Mouse (Mus musculus) midbrain, embryonic 16.5 days (tissue): ENCODE measurements around the gene Cttnbp2nl. TPM values are rescaled to one million over a fixed set of nuclear protein-coding genes. Genes with fewer than 3 reads are reported as not detected.
A peak's percentile ranks its signal among the peaks of the same experiment; 100 is the strongest.

Experiments
- ATAC-seq: fragments of 200-750 bp; cut with Nextera tagmentation; 2 replicates; pipeline ENCODE4 v1.8.0; 2017; ENCODE audit warnings: moderate TSS enrichment
- H3K27ac ChIP-seq: fragments of 300-500 bp; sonication (generic); 2 replicates; pipeline ENCODE4 v1.5.1; 2014; ENCODE audit warnings: mild to moderate bottlenecking, low read length, mixed read lengths
- H3K27me3 ChIP-seq: fragments of 300-500 bp; sonication (generic); 2 replicates; pipeline ENCODE4 v1.6.1; 2014; ENCODE audit warnings: low read depth, low read length, mixed read lengths; ENCODE audit not compliant: control insufficient read depth, insufficient read depth
- H3K36me3 ChIP-seq: fragments of 300-500 bp; sonication (generic); 2 replicates; pipeline ENCODE4 v1.6.1; 2014; ENCODE audit warnings: mild to moderate bottlenecking, low read length, moderate library complexity, mixed read lengths; ENCODE audit not compliant: control insufficient read depth, insufficient read depth
- H3K4me1 ChIP-seq: fragments of 300-500 bp; sonication (generic); 2 replicates; pipeline ENCODE4 v1.6.1; 2014; ENCODE audit warnings: mild to moderate bottlenecking, low read length, mixed read lengths; ENCODE audit not compliant: control insufficient read depth, insufficient read depth
- H3K4me2 ChIP-seq: fragments of 300-500 bp; sonication (generic); 2 replicates; pipeline ENCODE4 v1.6.1; 2014; ENCODE audit warnings: mild to moderate bottlenecking, low read length, mixed read lengths
- H3K4me3 ChIP-seq: fragments of 300-500 bp; sonication (generic); 2 replicates; pipeline ENCODE4 v1.5.1; 2014; ENCODE audit warnings: low read depth, mild to moderate bottlenecking, low read length, moderate library complexity, mixed read lengths
- H3K9ac ChIP-seq: fragments of 300-500 bp; sonication (generic); 2 replicates; pipeline ENCODE4 v1.6.1; 2014; ENCODE audit warnings: low read depth, low read length, mixed read lengths
- H3K9me3 ChIP-seq: fragments of 300-500 bp; sonication (generic); replicated peaks from 2 replicates; pipeline ENCODE4 v1.6.1; 2014; ENCODE audit warnings: mild to moderate bottlenecking, low read length, mixed read lengths; ENCODE audit not compliant: control insufficient read depth, poor library complexity, severe bottlenecking
- WGBS: fragments of 180-500 bp; shearing (Covaris S2); extraction: QIAGEN DNeasy Blood & Tissue Kit; methylation state at CpG from one replicate; pipeline ENCODE4 v1.1.7; 2014; 5-methylcytosine and 5-hydroxymethylcytosine counted together
- polyA plus RNA-seq: library from polyadenylated mRNA; unstranded; fragments of >200 nt; fragmentation: Nextera tagmentation; extraction: Ambion mirVana; gene quantifications from 2 replicates; pipeline ENCODE4 v1.2.1, GENCODE M21; 2015

Cttnbp2nl gene
- polyA plus RNA-seq, 1 experiment from 2014 or later = 57.9 TPM

DNA sequence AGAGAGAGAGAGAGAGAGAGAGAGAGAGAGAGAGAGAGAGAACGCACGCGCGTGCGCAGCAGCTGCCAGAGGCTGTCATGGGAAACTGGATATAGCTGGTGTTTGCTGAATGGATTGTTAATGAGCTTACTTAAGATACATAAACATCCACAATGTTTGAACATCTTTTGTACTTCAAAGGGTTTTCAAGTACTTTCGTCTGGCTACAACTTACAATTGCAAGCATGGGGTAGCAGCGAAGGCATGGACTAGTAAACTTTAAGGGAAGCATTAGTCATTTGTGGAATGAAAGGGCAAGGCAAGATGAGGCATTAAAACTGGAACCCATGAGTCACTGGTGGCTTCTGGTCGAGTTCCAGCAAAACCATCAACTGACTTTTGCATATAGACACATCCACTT, 52.4 kb downstream of the Cttnbp2nl start:
- no peaks in the 10 kb centered on the region for H3K27me3 ChIP-seq
- H3K9ac ChIP-seq = no peak overlapping the region
- no peak overlapping the region for H3K4me2 ChIP-seq
- H3K9me3 ChIP-seq = no peaks in the 10 kb centered on the region
- no peak overlapping the region for H3K4me3 ChIP-seq
- H3K4me1 ChIP-seq = peaks cover 18% of the 10 kb centered on the region
- peaks cover 8% of the 10 kb centered on the region for H3K36me3 ChIP-seq
- ATAC-seq = no peak
- 82% methylated on average over 8 of the region's 8 CpGs for WGBS
- H3K27ac ChIP-seq = no peak overlapping the region

- no peak overlapping the region for H3K4me2 ChIP-seq
- H3K27ac ChIP-seq = no peak overlapping the region
- no peak overlapping the region for H3K4me3 ChIP-seq
- no peak overlapping the region for H3K9ac ChIP-seq
- no peaks in the 10 kb centered on the region for H3K9me3 ChIP-seq
- H3K36me3 ChIP-seq = no peaks in the 10 kb centered on the region
- ATAC-seq = no peak
- peaks cover 6% of the 10 kb centered on the region for H3K4me1 ChIP-seq
- WGBS = 20% methylated on average over 6 of the region's 6 CpGs
- no peaks in the 10 kb centered on the region for H3K27me3 ChIP-seq
These were observed 55.4 kb downstream of the Cttnbp2nl start for GRCm38 (mm10) chr3:104997563-104997962.

DNA sequence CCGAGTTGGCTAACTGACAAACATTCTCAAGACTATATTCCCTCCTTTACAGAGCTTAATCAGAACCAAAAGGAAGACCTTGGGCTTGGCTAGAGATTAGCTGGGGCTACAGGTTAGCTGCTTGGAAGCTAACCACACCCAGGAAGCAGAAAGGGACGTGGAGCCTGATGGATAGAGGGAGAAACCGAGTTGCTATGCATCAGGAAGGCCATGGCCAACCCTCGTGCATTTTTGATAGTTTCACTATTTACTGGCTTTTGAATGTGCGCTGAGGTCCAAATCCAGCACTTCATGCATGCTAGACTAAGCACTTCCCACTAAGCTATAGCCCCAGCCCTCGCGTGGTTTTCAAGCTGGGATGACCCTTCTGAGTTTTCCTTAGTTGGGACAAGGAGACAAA, 57.2 kb downstream of the Cttnbp2nl start:
- H3K4me1 ChIP-seq = peaks cover 6% of the 10 kb centered on the region
- WGBS = 88% methylated on average over 7 of the region's 7 CpGs
- H3K4me3 ChIP-seq = no peak overlapping the region
- H3K4me2 ChIP-seq = no peak overlapping the region
- no peak overlapping the region for H3K9ac ChIP-seq
- no peaks in the 10 kb centered on the region; the same call in 1 of the 2 replicates for H3K27me3 ChIP-seq
- H3K9me3 ChIP-seq = no peaks in the 10 kb centered on the region
- no peak for ATAC-seq
- no peak overlapping the region for H3K27ac ChIP-seq
- no peaks in the 10 kb centered on the region for H3K36me3 ChIP-seq

DNA sequence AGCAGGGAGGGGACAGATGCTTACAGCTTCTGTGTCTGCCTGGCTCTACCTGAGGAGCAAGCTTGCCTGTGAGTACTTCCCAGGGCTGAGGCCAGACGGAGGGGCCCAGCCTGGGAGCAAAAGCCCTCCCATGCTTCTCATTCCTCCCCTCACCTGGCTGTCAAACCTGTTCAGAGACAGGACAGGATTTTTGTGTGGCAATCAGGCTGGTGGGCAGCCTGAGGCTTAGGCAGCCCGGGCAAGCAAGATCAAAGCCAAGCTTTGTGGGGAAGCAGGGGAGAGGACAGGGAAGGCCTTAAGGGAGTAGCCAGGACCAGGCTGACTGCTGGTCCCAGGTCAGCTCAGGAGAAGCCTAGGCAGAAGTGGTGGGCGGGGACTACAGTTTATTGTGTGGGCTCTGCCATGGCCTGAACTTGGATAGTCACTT, 58.5 kb downstream of the Cttnbp2nl start:
- Histone ChIP-seq H3K4me2 (no peak overlapping the region), H3K9me3 (no peaks in the 10 kb centered on the region), H3K4me1 (peaks cover 6% of the 10 kb centered on the region), H3K36me3 (no peaks in the 10 kb centered on the region), H3K4me3 (no peak overlapping the region), H3K9ac (no peak overlapping the region), H3K27me3 (no peaks in the 10 kb centered on the region; the same call in 1 of the 2 replicates), H3K27ac (peak overlapping the region; percentile 63)
- WGBS = 49% methylated on average over 3 of the region's 3 CpGs
- no peak for ATAC-seq

- Histone ChIP-seq H3K27ac (peak overlapping the region; percentile 63), H3K27me3 (no peaks in the 10 kb centered on the region; the same call in 1 of the 2 replicates), H3K9ac (no peak overlapping the region), H3K9me3 (no peaks in the 10 kb centered on the region), H3K36me3 (no peaks in the 10 kb centered on the region), H3K4me3 (no peak overlapping the region), H3K4me1 (peaks cover 6% of the 10 kb centered on the region), H3K4me2 (no peak overlapping the region)
- ATAC-seq = peak; percentile 59
- 54% methylated on average over 4 of the region's 4 CpGs for WGBS
These were observed 59.1 kb downstream of the Cttnbp2nl start for GRCm38 (mm10) chr3:104993800-104994199.

GRCm38 (mm10) chr3:104992709-104993388, 60.1 kb downstream of the Cttnbp2nl start:
- WGBS = 11% methylated on average over 23 of the region's 23 CpGs
- Histone ChIP-seq H3K9me3 (no peaks in the 10 kb centered on the region), H3K27me3 (no peaks in the 10 kb centered on the region; the same call in 1 of the 2 replicates), H3K4me2 (peak overlapping the region; percentile 42), H3K36me3 (no peaks in the 10 kb centered on the region), H3K27ac (no peak overlapping the region), H3K4me1 (peaks cover 5% of the 10 kb centered on the region), H3K9ac (no peak overlapping the region), H3K4me3 (no peak overlapping the region)
- ATAC-seq = peak; percentile 82

GRCm38 (mm10) chr3:104991703-104992102, 61.2 kb downstream of the Cttnbp2nl start:
- H3K36me3 ChIP-seq = no peaks in the 10 kb centered on the region
- no peak for ATAC-seq
- 80% methylated on average over 5 of the region's 5 CpGs for WGBS

GRCm38 (mm10) chr3:104987884-104988283, 65.1 kb downstream of the Cttnbp2nl start:
- H3K9me3 ChIP-seq = no peaks in the 10 kb centered on the region
- WGBS = 80% methylated on average over 5 of the region's 5 CpGs
- ATAC-seq = no peak
- no peaks in the 10 kb centered on the region for H3K36me3 ChIP-seq
- no peaks in the 10 kb centered on the region; the same call in 1 of the 2 replicates for H3K27me3 ChIP-seq
- no peak overlapping the region for H3K4me2 ChIP-seq
- no peak overlapping the region for H3K27ac ChIP-seq
- no peak overlapping the region for H3K9ac ChIP-seq
- no peaks in the 10 kb centered on the region for H3K4me1 ChIP-seq
- H3K4me3 ChIP-seq = no peak overlapping the region

More at GRCm38 (mm10) chr3:104991703-104992102, 61.2 kb downstream of the Cttnbp2nl start:
- H3K4me2 ChIP-seq = no peak overlapping the region
- H3K9ac ChIP-seq = no peak overlapping the region
- H3K9me3 ChIP-seq = no peaks in the 10 kb centered on the region
- no peak overlapping the region for H3K4me3 ChIP-seq
- H3K4me1 ChIP-seq = no peaks in the 10 kb centered on the region; the same call in 1 of the 2 replicates
- H3K27me3 ChIP-seq = no peaks in the 10 kb centered on the region; the same call in 1 of the 2 replicates
- H3K27ac ChIP-seq = no peak overlapping the region

DNA sequence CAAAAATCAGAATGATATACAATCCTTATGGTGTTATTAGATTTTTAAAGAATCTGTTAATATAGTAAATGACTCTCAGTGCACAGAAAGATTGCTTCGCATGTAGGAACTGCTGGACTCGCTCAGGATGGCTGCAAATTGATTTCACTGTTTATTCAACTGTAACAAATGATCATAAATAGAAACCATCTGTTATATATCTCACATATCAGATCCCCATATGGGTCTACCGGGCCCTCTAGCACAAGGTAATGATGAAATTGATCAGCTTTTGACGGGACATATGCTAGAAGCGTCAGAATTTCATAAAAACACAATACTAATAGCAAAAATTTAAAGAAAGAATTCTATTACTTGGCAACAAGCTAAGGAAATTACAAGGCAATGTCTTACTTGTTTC, 73.2 kb downstream of the Cttnbp2nl start:
- ATAC-seq = no peak

More for the DNA sequence above, 73.2 kb downstream of the Cttnbp2nl start:
- Histone ChIP-seq H3K9me3 (no peaks in the 10 kb centered on the region), H3K27me3 (no peaks in the 10 kb centered on the region), H3K36me3 (no peaks in the 10 kb centered on the region), H3K4me3 (no peak overlapping the region), H3K27ac (no peak overlapping the region), H3K9ac (no peak overlapping the region), H3K4me1 (no peaks in the 10 kb centered on the region), H3K4me2 (no peak overlapping the region)
- WGBS = 77% methylated on average over 5 of the region's 5 CpGs
